Comparison of ENCODE assay signal across 8 mouse cellular contexts in the genomic region with DNA sequence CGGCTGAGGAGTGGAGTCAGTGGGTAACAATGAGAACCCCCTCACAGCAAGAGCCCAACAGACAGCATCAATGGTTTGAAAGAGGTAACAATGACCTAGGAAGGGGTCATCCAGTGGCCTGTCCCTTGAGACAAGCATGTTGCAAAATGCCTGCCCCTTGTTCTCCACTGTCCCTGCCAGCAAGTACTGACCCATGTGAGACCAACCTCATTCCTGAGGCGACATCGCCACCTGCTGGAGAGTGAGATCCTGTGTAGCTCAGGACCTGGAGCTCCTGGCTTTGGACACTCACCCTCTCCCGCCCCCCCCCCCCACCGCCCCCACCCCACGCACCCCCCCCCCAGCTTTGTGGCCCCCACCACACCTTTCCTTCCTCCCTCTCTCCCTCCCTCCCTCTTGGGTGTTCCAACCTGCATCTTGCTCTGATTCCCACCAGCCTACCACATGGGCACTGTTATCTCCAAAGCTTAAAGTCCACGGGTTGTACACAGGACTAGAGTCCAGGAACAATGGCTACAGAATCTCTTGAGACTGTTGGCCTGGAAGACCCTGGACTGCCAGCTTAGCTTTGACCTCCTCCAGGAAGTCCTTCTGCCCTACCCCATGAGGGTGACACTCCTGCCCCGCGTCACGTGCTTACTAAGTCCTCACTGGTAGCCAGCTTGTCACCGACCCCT. TPM values are rescaled to one million over a fixed set of nuclear protein-coding genes. Genes with fewer than 3 reads are reported as not detected.
DNase-seq lines count a peak whose midpoint lies in the region; ATAC-seq and TF ChIP-seq lines count a peak whose summit lies in the region.

No protein-coding gene starts in this region.

- H3K4me3 ChIP-seq in embryonic fibroblast, embryonic 13.5 days (ENCODE audit: insufficient read depth, low read length), result no peak overlapping the region
- no peak overlapping the region for H3K4me3 ChIP-seq in heart, embryonic 14.5 days (ENCODE audit: control insufficient read depth in 1 of 2, insufficient read depth in 1 of 2, low read depth in 1 of 2, low read length in 2 of 2)
- no peak overlapping the region for H3K4me3 ChIP-seq in liver, embryonic 12.5 days

- H3K27ac ChIP-seq in embryonic fibroblast, embryonic 13.5 days (ENCODE audit: insufficient read depth, low read length), result no peak overlapping the region
- no peak overlapping the region for H3K27ac ChIP-seq in heart, embryonic 14.5 days (replicated peaks in 1 of 2; ENCODE audit: control insufficient read depth in 1 of 2, insufficient read depth in 1 of 2, low read depth in 2 of 2, low read length in 2 of 2)
- no peak overlapping the region for H3K27ac ChIP-seq in liver, embryonic 12.5 days

- H3K9ac ChIP-seq in heart, embryonic 14.5 days (ENCODE audit: low read length), result no peak overlapping the region
- no peak overlapping the region for H3K9ac ChIP-seq in liver, embryonic 12.5 days

- no peak for TF ChIP-seq POLR2A in embryonic fibroblast, embryonic 13.5 days (IDR thresholded peaks at IDR 0.05; ENCODE audit: low read depth, low read length)

- peaks cover 25% of the 10 kb centered on the region; the same call in 1 of the 2 replicates for H3K9me3 ChIP-seq in heart, embryonic 14.5 days (ENCODE audit: control insufficient read depth, low read length)
- peaks cover 17% of the 10 kb centered on the region for H3K9me3 ChIP-seq in liver, embryonic 12.5 days (replicated peaks)

- 44% methylated on average over 8 of the region's 11 CpGs for WGBS in heart, embryonic 14.5 days
- WGBS in liver, embryonic 12.5 days (ENCODE audit: insufficient replicate concordance), result 38% methylated on average over 10 of the region's 11 CpGs

- no peaks in the 10 kb centered on the region for H3K36me3 ChIP-seq in heart, embryonic 14.5 days (ENCODE audit: control insufficient read depth, insufficient read depth, low read length)
- H3K36me3 ChIP-seq in liver, embryonic 12.5 days, result no peaks in the 10 kb centered on the region
- H3K36me3 ChIP-seq in splenic B cell, adult 2 months (ENCODE audit: control insufficient read depth, insufficient read depth, low read length, poor library complexity, severe bottlenecking), result no peaks in the 10 kb centered on the region

- no peaks in the 10 kb centered on the region for H3K27me3 ChIP-seq in heart, embryonic 14.5 days (ENCODE audit: control insufficient read depth, insufficient read depth, low read length)
- H3K27me3 ChIP-seq in liver, embryonic 12.5 days (replicated peaks), result no peaks in the 10 kb centered on the region
- no peaks in the 10 kb centered on the region for H3K27me3 ChIP-seq in splenic B cell, adult 2 months (ENCODE audit: control insufficient read depth, insufficient read depth, low read length, poor library complexity, severe bottlenecking)

- DNase-seq in 3T3-L1 (ENCODE audit: low read depth, low spot score), result peak; percentile 93
- peak; percentile 77 to 87 for DNase-seq in adrenal gland, postnatal 4 days (ENCODE audit: low spot score in 2 of 2)
- DNase-seq in kidney, postnatal 10 days, result peak; percentile 96
- DNase-seq in natural killer cell, adult 2 months (ENCODE audit: low spot score in 2 of 2), result peak; percentile 80 to 86
- DNase-seq in splenic B cell, adult 2 months (ENCODE audit: low read depth, low spot score), result peak; percentile 90

- no peaks in the 10 kb centered on the region for H3K4me1 ChIP-seq in embryonic fibroblast, embryonic 13.5 days (ENCODE audit: control insufficient read depth, insufficient read depth, low read length)
- H3K4me1 ChIP-seq in heart, embryonic 14.5 days (ENCODE audit: control insufficient read depth in 2 of 2, insufficient read depth in 2 of 2, low read length in 2 of 2), result peaks cover 6 to 13% of the 10 kb centered on the region in 2 experiments
- H3K4me1 ChIP-seq in liver, embryonic 12.5 days, result peaks cover 10% of the 10 kb centered on the region; the same call in 1 of the 2 replicates

- H3K4me2 ChIP-seq in heart, embryonic 14.5 days (ENCODE audit: low read length), result no peak overlapping the region
- H3K4me2 ChIP-seq in liver, embryonic 12.5 days, result no peak overlapping the region

- peak; percentile 98 for TF ChIP-seq CTCF in embryonic fibroblast, embryonic 13.5 days (IDR thresholded peaks at IDR 0.05; ENCODE audit: borderline replicate concordance, insufficient read depth, low read length)

- peak; percentile 48 for ATAC-seq in heart, embryonic 14.5 days (ENCODE audit: insufficient number of reproducible peaks, insufficient read depth, low FRiP score, low read depth)
- peak; percentile 69 for ATAC-seq in liver, embryonic 12.5 days

RNA-seq across cellular contexts. Expression of a gene that starts 22.0 kb away (rescaled TPM):
- total RNA-seq in adrenal gland, postnatal 4 days (2021), result 100 to 1,000 TPM; 158 to 171 TPM
- 198 and 206 TPM in 2 replicates for polyA plus RNA-seq in embryonic fibroblast, embryonic 13.5 days (2011; ENCODE audit: insufficient read length, low read depth, missing spikeins)
- polyA plus RNA-seq in heart, embryonic 14.5 days (2014; fragmentation: Nextera tagmentation; extraction: Ambion mirVana), result 49.7 and 51.8 TPM in 2 replicates
- 69.8 and 72.0 TPM in 2 replicates for polyA plus RNA-seq in liver, embryonic 12.5 days (2016; fragmentation: Nextera tagmentation; extraction: Ambion mirVana)
